Mouse (Mus musculus): ENCODE results near the gene Lsm4.

Lsm4 gene

DNA sequence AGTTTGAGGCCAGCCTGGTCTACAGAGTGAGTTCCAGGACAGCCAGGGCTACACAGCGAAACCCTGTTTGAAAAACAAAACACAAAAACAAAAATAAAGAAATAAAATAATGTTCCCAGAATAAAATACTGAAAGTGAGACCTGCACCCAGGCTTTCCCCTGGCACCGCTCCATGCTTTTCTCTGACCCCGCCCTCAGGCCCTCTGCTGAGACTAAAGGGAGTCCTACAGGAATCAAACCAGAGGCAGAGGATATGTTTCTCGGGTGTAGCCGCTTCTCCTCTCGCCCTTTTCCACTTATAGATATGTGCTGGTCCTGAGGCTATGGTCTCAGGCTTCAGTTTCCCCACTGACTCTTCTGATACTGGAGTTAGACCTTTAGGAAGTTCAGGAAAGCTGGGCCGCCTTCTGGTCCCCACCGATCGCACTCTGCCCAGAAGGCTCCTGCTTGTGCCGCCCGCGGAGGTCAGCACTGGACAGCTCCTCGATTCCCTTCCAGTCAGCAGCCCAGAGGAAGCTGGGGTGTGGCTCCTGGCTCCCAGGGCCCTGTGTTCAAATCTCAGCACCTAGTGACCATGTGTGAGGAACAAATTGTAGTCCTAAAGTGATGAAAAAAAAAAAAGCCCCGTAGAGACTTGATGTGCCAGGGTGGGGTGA lies 52.9 kb downstream of the Lsm4 start:
- no peak for DNase-seq (ENCODE audit: low spot score in 2 of 2)

DNA sequence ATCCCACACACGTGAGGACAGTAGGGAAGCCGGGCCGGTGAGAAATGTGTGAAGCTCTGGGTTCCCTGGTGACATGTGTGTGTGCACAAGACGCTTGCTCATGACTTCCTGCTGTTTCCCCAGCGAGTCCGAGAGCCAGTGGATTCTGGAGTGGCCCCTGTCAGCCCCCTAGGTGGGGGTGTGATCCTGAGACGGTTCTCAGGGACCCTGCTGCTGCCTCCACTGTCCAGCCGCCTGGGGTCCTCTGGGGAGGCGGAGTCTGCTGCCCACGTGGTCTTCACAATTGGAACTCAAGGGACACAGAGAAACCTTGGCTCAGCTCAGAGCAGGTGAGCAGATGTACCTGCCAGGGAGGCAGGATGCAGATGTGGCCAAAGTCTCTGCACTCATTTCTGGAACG lies 53.7 kb downstream of the Lsm4 start:
- DNase-seq (ENCODE audit: low spot score in 2 of 2): no peak
